Comparison of ENCODE assay signal across 25 mouse cellular contexts in the genomic region with DNA sequence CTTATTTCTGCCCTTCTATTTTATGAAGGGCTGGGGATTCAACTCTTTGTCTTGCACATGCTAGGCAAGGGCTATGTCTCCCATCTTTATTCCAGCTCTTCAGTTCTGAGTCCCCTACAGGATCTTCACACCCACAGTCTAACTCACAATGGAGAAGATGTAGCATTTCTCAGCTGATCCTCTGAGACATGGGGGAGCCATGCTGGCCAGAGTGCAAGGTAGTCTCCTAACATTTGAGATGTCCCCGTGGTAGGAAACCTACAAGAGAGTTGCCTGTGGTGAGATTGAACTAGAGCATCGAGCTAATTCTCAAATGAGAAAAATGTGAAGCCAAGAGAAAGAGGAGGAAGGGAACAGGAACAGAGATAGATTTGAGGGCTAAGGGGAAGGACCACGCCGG.
"Had no signal": no experiment of that assay in that cellular context is flagged by ENCODE, and none has a peak within 500 bp of the region (broad histone marks: within the 10 kb centered on the region; RNA-seq: fewer than 3 reads in every experiment).

No protein-coding gene starts in this region.

- DNase-seq: gastrocnemius, adult 2 months; gastrocnemius, postnatal 10 days; gastrocnemius, postnatal 25 days; heart, adult 2 months; heart, postnatal 14 days; heart, postnatal 4 days; kidney, adult 18-20 months; kidney, adult 8-10 months; kidney, postnatal 10 days; kidney, postnatal 25 days; kidney, postnatal 4 days; liver; liver, embryonic 13.5 days had no signal

- H3K27ac ChIP-seq: gastrocnemius, adult 2 months; heart, adult 2 months; heart, embryonic 13.5 days; heart, embryonic 15.5 days; intestine, embryonic 15.5 days; layer of hippocampus, adult 2 months; left cerebral cortex, adult 2 months; limb, embryonic 10.5 days; limb, embryonic 12.5 days; liver, embryonic 13.5 days had no signal

- H3K4me2 ChIP-seq: heart, embryonic 11.5 days; heart, embryonic 13.5 days; heart, embryonic 15.5 days; hindbrain, embryonic 15.5 days; intestine, embryonic 15.5 days; limb, embryonic 12.5 days; liver, embryonic 11.5 days; liver, embryonic 13.5 days had no signal

- H3K9ac ChIP-seq: heart, embryonic 13.5 days; heart, embryonic 15.5 days; hindbrain, embryonic 15.5 days; intestine, embryonic 15.5 days; limb, embryonic 12.5 days; liver, embryonic 13.5 days had no signal

- H3K4me3 ChIP-seq: gastrocnemius, adult 2 months; heart, adult 2 months; heart, embryonic 13.5 days; heart, embryonic 15.5 days; hindbrain, embryonic 15.5 days; intestine, embryonic 15.5 days; layer of hippocampus, adult 2 months; left cerebral cortex, adult 2 months; limb, embryonic 10.5 days; limb, embryonic 12.5 days; liver, embryonic 13.5 days had no signal

- H3K9me3 ChIP-seq: heart, embryonic 13.5 days; heart, embryonic 15.5 days; hindbrain, embryonic 15.5 days; intestine, embryonic 15.5 days; limb, embryonic 10.5 days; limb, embryonic 12.5 days; liver, embryonic 13.5 days had no signal

- H3K36me3 ChIP-seq: heart, embryonic 13.5 days; heart, embryonic 15.5 days; hindbrain, embryonic 15.5 days; intestine, embryonic 15.5 days; limb, embryonic 10.5 days; limb, embryonic 12.5 days; liver, embryonic 13.5 days had no signal

- ATAC-seq: inflammation-experienced regulatory T-cells, adult 6 months; intestine, embryonic 15.5 days; intestine, postnatal 0 days had no signal

- H3K4me1 ChIP-seq: intestine, embryonic 15.5 days; limb, embryonic 10.5 days; limb, embryonic 12.5 days; liver, embryonic 13.5 days had no signal

- H3K27me3 ChIP-seq: heart, embryonic 13.5 days; heart, embryonic 15.5 days; hindbrain, embryonic 15.5 days; intestine, embryonic 15.5 days; limb, embryonic 12.5 days; liver, embryonic 13.5 days had no signal
